Mouse (Mus musculus): ENCODE data around the gene Eef1akmt3. TPM values are rescaled to one million over a fixed set of nuclear protein-coding genes. Genes with fewer than 3 reads are reported as not detected.

The Eef1akmt3 gene
- polyA plus RNA-seq, 2 experiments, result 0.87 to 3.4 TPM

DNA sequence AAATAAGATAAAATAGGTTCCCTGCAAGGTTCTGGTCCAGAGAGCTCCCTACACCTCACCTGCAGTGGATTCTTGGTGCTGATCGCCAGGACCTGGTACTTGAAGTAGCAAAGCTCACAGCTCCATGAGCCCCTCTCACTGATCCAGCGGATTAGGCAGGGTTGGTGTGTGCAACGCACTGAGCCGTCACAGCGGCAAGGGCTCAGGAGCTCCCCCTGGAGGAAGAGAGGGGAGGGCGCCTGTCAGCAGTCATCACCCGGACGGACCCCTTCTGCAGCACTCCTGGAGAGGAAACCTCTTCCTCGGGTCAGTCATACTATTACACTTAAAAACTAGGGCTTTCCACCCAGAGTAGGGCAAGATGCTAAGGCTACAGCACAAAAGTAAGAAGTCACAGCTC lies 16.8 kb upstream of the Eef1akmt3 start:
- Histone ChIP-seq H3K27me3 (ENCODE audit: control insufficient read depth, insufficient read depth, low read length) (peaks cover 11% of the 10 kb centered on the region; the same call in 1 of the 2 replicates), H3K9me3 (ENCODE audit: control insufficient read depth, low read length) (no peaks in the 10 kb centered on the region), H3K4me2 (replicated peaks; ENCODE audit: low read depth, low read length, severe bottlenecking) (peak overlapping the region; percentile 94), H3K27ac (replicated peaks; ENCODE audit: low read depth, low read length) (no peak overlapping the region), H3K9ac (ENCODE audit: low read depth, low read length, severe bottlenecking) (no peak overlapping the region), H3K4me3 (replicated peaks; ENCODE audit: low read length) (peak overlapping the region; percentile 75), H3K36me3 (ENCODE audit: control insufficient read depth, insufficient read depth, low read length) (peaks cover 18% of the 10 kb centered on the region), H3K4me1 (ENCODE audit: control insufficient read depth, insufficient read depth, low read length) (peaks cover 7% of the 10 kb centered on the region; the same call in 1 of the 2 replicates)
- no peak for TF ChIP-seq POLR2A (IDR thresholded peaks at IDR 0.05; ENCODE audit: borderline replicate concordance, extremely low read depth, insufficient read depth, insufficient read length)
- WGBS, result 2% methylated on average over 9 of the region's 9 CpGs
- DNase-seq (ENCODE audit: low spot score) (peak; percentile 70), ATAC-seq (ENCODE audit: low FRiP score, low read depth) (0 out of 2 replicates have a peak, but pooled peaks have one; percentile 20)

GRCm38 (mm10) chr10:127056490-127056889 lies 15.2 kb upstream of the Eef1akmt3 start:
- H3K4me2 ChIP-seq (replicated peaks; ENCODE audit: low read depth, low read length, severe bottlenecking), result no peak overlapping the region
- ATAC-seq (ENCODE audit: low FRiP score, low read depth) (no peak), DNase-seq (ENCODE audit: low spot score) (no peak)
- H3K9me3 ChIP-seq (ENCODE audit: control insufficient read depth, low read length), result no peaks in the 10 kb centered on the region
- no peak overlapping the region for H3K9ac ChIP-seq (ENCODE audit: low read depth, low read length, severe bottlenecking)
- no peak overlapping the region for H3K4me3 ChIP-seq (replicated peaks; ENCODE audit: low read length)
- WGBS, result 81% methylated on average over 20 of the region's 20 CpGs
- no peak overlapping the region for H3K27ac ChIP-seq (replicated peaks; ENCODE audit: low read depth, low read length)
- peaks cover 7% of the 10 kb centered on the region; the same call in 1 of the 2 replicates for H3K4me1 ChIP-seq (ENCODE audit: control insufficient read depth, insufficient read depth, low read length)
- H3K36me3 ChIP-seq (ENCODE audit: control insufficient read depth, insufficient read depth, low read length), result peaks cover 18% of the 10 kb centered on the region
- TF ChIP-seq POLR2A (IDR thresholded peaks at IDR 0.05; ENCODE audit: borderline replicate concordance, extremely low read depth, insufficient read depth, insufficient read length), result no peak
- peaks cover 18% of the 10 kb centered on the region; the same call in 1 of the 2 replicates for H3K27me3 ChIP-seq (ENCODE audit: control insufficient read depth, insufficient read depth, low read length)

- WGBS, result 86% methylated on average over 8 of the region's 8 CpGs
- TF ChIP-seq POLR2A (IDR thresholded peaks at IDR 0.05; ENCODE audit: borderline replicate concordance, extremely low read depth, insufficient read depth, insufficient read length), result no peak
- ATAC-seq (ENCODE audit: low FRiP score, low read depth), result no peak
Measured at GRCm38 (mm10) chr10:127055406-127055805, 14.1 kb upstream of the Eef1akmt3 start.

DNA sequence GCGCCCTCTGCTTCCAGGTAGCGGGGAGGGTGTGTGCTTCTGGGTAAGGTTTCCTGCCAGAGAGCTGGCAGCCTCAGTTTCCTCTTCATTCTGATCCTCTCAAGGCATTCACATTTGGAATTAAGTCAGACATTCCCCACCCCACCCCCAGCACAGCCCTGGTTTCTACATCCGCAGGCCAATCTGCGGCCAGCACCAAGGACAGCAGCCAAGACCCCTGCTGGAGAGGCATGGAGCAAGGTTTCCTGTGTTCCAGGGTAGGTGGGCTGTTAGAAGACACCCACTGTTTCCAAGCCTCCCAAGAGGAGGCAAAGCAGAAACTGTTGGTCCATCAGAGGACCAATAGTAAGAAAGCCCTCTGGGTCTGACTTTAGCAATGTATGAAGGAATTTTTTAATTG lies 13.3 kb upstream of the Eef1akmt3 start:
- no peak overlapping the region for H3K4me2 ChIP-seq (replicated peaks; ENCODE audit: low read depth, low read length, severe bottlenecking)
- no peak overlapping the region for H3K9ac ChIP-seq (ENCODE audit: low read depth, low read length, severe bottlenecking)
- H3K27me3 ChIP-seq (ENCODE audit: control insufficient read depth, insufficient read depth, low read length), result peaks cover 24% of the 10 kb centered on the region
- 57% methylated on average over 4 of the region's 4 CpGs for WGBS
- TF ChIP-seq POLR2A (IDR thresholded peaks at IDR 0.05; ENCODE audit: borderline replicate concordance, extremely low read depth, insufficient read depth, insufficient read length), result no peak
- DNase-seq (ENCODE audit: low spot score) (no peak), ATAC-seq (ENCODE audit: low FRiP score, low read depth) (no peak)
- peaks cover 18% of the 10 kb centered on the region for H3K36me3 ChIP-seq (ENCODE audit: control insufficient read depth, insufficient read depth, low read length)
- no peaks in the 10 kb centered on the region for H3K9me3 ChIP-seq (ENCODE audit: control insufficient read depth, low read length)
- peaks cover 9% of the 10 kb centered on the region; the same call in 1 of the 2 replicates for H3K4me1 ChIP-seq (ENCODE audit: control insufficient read depth, insufficient read depth, low read length)
- H3K4me3 ChIP-seq (replicated peaks; ENCODE audit: low read length), result no peak overlapping the region
- H3K27ac ChIP-seq (replicated peaks; ENCODE audit: low read depth, low read length), result no peak overlapping the region

More at GRCm38 (mm10) chr10:127055406-127055805, 14.1 kb upstream of the Eef1akmt3 start:
- Histone ChIP-seq H3K4me1 (ENCODE audit: control insufficient read depth, insufficient read depth, low read length) (peaks cover 7% of the 10 kb centered on the region; the same call in 1 of the 2 replicates), H3K4me2 (replicated peaks; ENCODE audit: low read depth, low read length, severe bottlenecking) (no peak overlapping the region), H3K9ac (ENCODE audit: low read depth, low read length, severe bottlenecking) (no peak overlapping the region), H3K9me3 (ENCODE audit: control insufficient read depth, low read length) (no peaks in the 10 kb centered on the region), H3K27me3 (ENCODE audit: control insufficient read depth, insufficient read depth, low read length) (peaks cover 20% of the 10 kb centered on the region), H3K27ac (replicated peaks; ENCODE audit: low read depth, low read length) (no peak overlapping the region), H3K36me3 (ENCODE audit: control insufficient read depth, insufficient read depth, low read length) (peaks cover 18% of the 10 kb centered on the region), H3K4me3 (replicated peaks; ENCODE audit: low read length) (no peak overlapping the region)
- no peak for DNase-seq (ENCODE audit: low spot score)

- WGBS, result 26% methylated on average over 10 of the region's 10 CpGs
- peaks cover 6% of the 10 kb centered on the region for H3K36me3 ChIP-seq (ENCODE audit: control insufficient read depth, insufficient read depth, low read length)
- H3K4me3 ChIP-seq (replicated peaks; ENCODE audit: low read length), result no peak overlapping the region
- DNase-seq (ENCODE audit: low spot score) (no peak), ATAC-seq (ENCODE audit: low FRiP score, low read depth) (no peak)
- no peak overlapping the region for H3K9ac ChIP-seq (ENCODE audit: low read depth, low read length, severe bottlenecking)
- no peaks in the 10 kb centered on the region for H3K9me3 ChIP-seq (ENCODE audit: control insufficient read depth, low read length)
- H3K27me3 ChIP-seq (ENCODE audit: control insufficient read depth, insufficient read depth, low read length), result peaks cover 43% of the 10 kb centered on the region
- TF ChIP-seq POLR2A (IDR thresholded peaks at IDR 0.05; ENCODE audit: borderline replicate concordance, extremely low read depth, insufficient read depth, insufficient read length), result no peak
- H3K27ac ChIP-seq (replicated peaks; ENCODE audit: low read depth, low read length), result no peak overlapping the region
- no peak overlapping the region for H3K4me2 ChIP-seq (replicated peaks; ENCODE audit: low read depth, low read length, severe bottlenecking)
- peaks cover 3% of the 10 kb centered on the region; the same call in 1 of the 2 replicates for H3K4me1 ChIP-seq (ENCODE audit: control insufficient read depth, insufficient read depth, low read length)
Measured at GRCm38 (mm10) chr10:127050119-127050474, 8.8 kb upstream of the Eef1akmt3 start.
